Mouse (Mus musculus) CH12.LX (cell line): ENCODE data around the gene Lpin1. TPM values are rescaled to one million over a fixed set of nuclear protein-coding genes. Genes with fewer than 3 reads are reported as not detected.

Experiments
- DNase-seq: peaks from one replicate; pipeline ENCODE4 v3.0.0-alpha.2; 2013; ENCODE audit errors: extremely low read depth
- H3K27ac ChIP-seq: 2 replicates; pipeline ENCODE4 v1.5.1; 2012; ENCODE audit warnings: low read depth, mild to moderate bottlenecking, control low read depth, moderate library complexity; ENCODE audit not compliant: insufficient read depth
- H3K27me3 ChIP-seq: replicated peaks from 2 replicates; pipeline ENCODE3; 2012; ENCODE audit warnings: inconsistent platforms
- H3K36me3 ChIP-seq, 2 experiments: replicated peaks in 1 of 2; 2 replicates each; pipeline versions ENCODE3 to v1.6.1; 2012; ENCODE audit warnings: inconsistent platforms in 1 of 2, low read length in 1 of 2, mild to moderate bottlenecking in 1 of 2, mixed read lengths in 1 of 2, moderate library complexity in 1 of 2; ENCODE audit not compliant: control insufficient read depth in 1 of 2, insufficient read depth in 1 of 2
- H3K4me1 ChIP-seq, 2 experiments: 2 replicates each; pipeline ENCODE4 v1.6.1; 2012; ENCODE audit warnings: inconsistent platforms in 1 of 2, moderate library complexity in 1 of 2; ENCODE audit not compliant: insufficient read depth in 2 of 2, control insufficient read depth in 1 of 2
- H3K4me2 ChIP-seq: 2 replicates; pipeline ENCODE4 v1.6.1; 2012; ENCODE audit warnings: low read depth, mild to moderate bottlenecking, control low read depth; ENCODE audit not compliant: poor library complexity, insufficient read depth, severe bottlenecking
- H3K4me3 ChIP-seq, 3 experiments: fragments of 150-350 bp in 1 of 3; sonication (generic) in 1 of 3; replicated peaks in 1 of 3; 2 replicates each; pipeline versions ENCODE3 to v1.5.1; 2011 to 2012; ENCODE audit warnings: low read depth in 2 of 3, low read length in 2 of 3, mild to moderate bottlenecking in 2 of 3, moderate library complexity in 2 of 3, control low read depth in 1 of 3, improper control_type of control experiment in 1 of 3, inconsistent platforms in 1 of 3, mixed read lengths in 1 of 3; ENCODE audit not compliant: poor library complexity in 1 of 3
- H3K79me2 ChIP-seq: replicated peaks from 2 replicates; pipeline ENCODE4 v1.6.1; 2012; ENCODE audit warnings: mild to moderate bottlenecking, moderate library complexity; ENCODE audit not compliant: control insufficient read depth, poor library complexity, insufficient read depth, severe bottlenecking; ENCODE audit errors: extremely low read depth
- H3K9ac ChIP-seq: 2 replicates; pipeline ENCODE4 v1.6.1; 2012; ENCODE audit warnings: low read depth, mild to moderate bottlenecking, control low read depth, moderate library complexity; ENCODE audit not compliant: insufficient read depth
- H3K9me3 ChIP-seq: replicated peaks from 2 replicates; pipeline ENCODE3; 2012; ENCODE audit warnings: low read length, inconsistent platforms, mixed read lengths
- CTCF ChIP-seq, 2 experiments: IDR thresholded peaks in 1 of 2; conservative IDR thresholded peaks in 1 of 2; 2 replicates each; pipeline ENCODE4 v1.5.1; 2011 to 2012; ENCODE audit warnings: low read depth in 2 of 2, low read length in 2 of 2, improper control_type of control experiment in 1 of 2, inconsistent platforms in 1 of 2, mild to moderate bottlenecking in 1 of 2, moderate library complexity in 1 of 2
- E2F4 ChIP-seq: IDR thresholded peaks from 2 replicates; pipeline ENCODE4 v1.6.1; 2011; ENCODE audit warnings: low read depth, low read length, improper control_type of control experiment; ENCODE audit not compliant: insufficient replicate concordance
- ELF1 ChIP-seq: IDR thresholded peaks from 2 replicates; pipeline ENCODE4 v1.6.1; 2014; ENCODE audit warnings: low read depth, mild to moderate bottlenecking, inconsistent platforms, low read length, improper control_type of control experiment
- ETS1 ChIP-seq: conservative IDR thresholded peaks from 2 replicates; pipeline ENCODE4 v1.6.1; 2012; ENCODE audit warnings: low read depth, mild to moderate bottlenecking, inconsistent platforms, low read length, improper control_type of control experiment, moderate library complexity
- GABPA ChIP-seq: IDR thresholded peaks from 2 replicates; pipeline ENCODE4 v1.6.1; 2012; ENCODE audit warnings: low read depth, low read length, improper control_type of control experiment, inconsistent platforms; ENCODE audit not compliant: insufficient replicate concordance
- HCFC1 ChIP-seq: IDR thresholded peaks from 2 replicates; pipeline ENCODE4 v1.6.1; 2012; ENCODE audit warnings: low read depth, mild to moderate bottlenecking, inconsistent platforms, low read length, improper control_type of control experiment
- JUND ChIP-seq: conservative IDR thresholded peaks from 2 replicates; pipeline ENCODE4 v1.6.1; 2011; ENCODE audit warnings: low read depth, low read length, improper control_type of control experiment
- MAFK ChIP-seq: IDR thresholded peaks from 2 replicates; pipeline ENCODE4 v1.6.1; 2011; ENCODE audit warnings: low read length, improper control_type of control experiment; ENCODE audit not compliant: insufficient replicate concordance
- MYC ChIP-seq: IDR thresholded peaks from 2 replicates; pipeline ENCODE4 v1.6.1; 2011; ENCODE audit warnings: low read depth, mild to moderate bottlenecking, improper control_type of control experiment, low read length
- NRF1 ChIP-seq: IDR thresholded peaks from 2 replicates; pipeline ENCODE4 v1.6.1; 2014; ENCODE audit warnings: low read depth, mild to moderate bottlenecking, inconsistent platforms, low read length, improper control_type of control experiment, moderate library complexity
- PAX5 ChIP-seq: IDR thresholded peaks from 2 replicates; pipeline ENCODE4 v1.6.1; 2012; ENCODE audit warnings: low read length, inconsistent platforms, mixed read lengths
- RCOR1 ChIP-seq: conservative IDR thresholded peaks from 2 replicates; pipeline ENCODE4 v1.6.1; 2012; ENCODE audit warnings: low read depth, mild to moderate bottlenecking, inconsistent platforms, low read length, improper control_type of control experiment
- SMC3 ChIP-seq: IDR thresholded peaks from 2 replicates; pipeline ENCODE4 v1.6.1; 2011; ENCODE audit warnings: low read depth, low read length, improper control_type of control experiment
- TCF12 ChIP-seq: IDR thresholded peaks from 2 replicates; pipeline ENCODE4 v1.6.1; 2014; ENCODE audit warnings: low read depth, mild to moderate bottlenecking, inconsistent platforms, low read length, improper control_type of control experiment
- ZKSCAN1 ChIP-seq: IDR thresholded peaks from 2 replicates; pipeline ENCODE4 v1.6.1; 2012; ENCODE audit warnings: low read depth, inconsistent platforms, low read length, improper control_type of control experiment, borderline replicate concordance
- dilution Hi-C: fragments of 300-500 bp; cut with MboI; formaldehyde crosslinking; loops from 2 replicates; pipeline ENCODE4 v1.14.3; 2020; ENCODE audit warnings: low sequenced_read_pairs; ENCODE audit not compliant: extremely low pct_unique_long_range_greater_than_20kb, extremely low pct_ligation_motif_present
- in situ Hi-C: fragments of 300-500 bp; cut with MboI; formaldehyde crosslinking; loops from 3 replicates; pipeline ENCODE4 v1.14.3; 2019; ENCODE audit warnings: low sequenced_read_pairs, low pct_ligation_motif_present, low pct_unique_long_range_greater_than_20kb, mixed read lengths
- polyA plus RNA-seq: library from polyadenylated mRNA; unstranded; fragments of >175 nt; gene quantifications from 2 replicates; pipeline ENCODE4 v1.2.1, GENCODE M21; 2012; ENCODE audit warnings: low read depth; ENCODE audit not compliant: insufficient read length
- total RNA-seq, 2 experiments: library from RNA; depleted of rRNA; stranded (reverse); fragments of 300-350 nt in 1 of 2; fragments of >200 nt in 1 of 2; gene quantifications; 2 replicates each; pipeline ENCODE4 v1.2.3; 2012 to 2014

The Lpin1 gene
- total and polyA plus RNA-seq, 3 experiments = 6.1 to 7.5 (median 6.7) TPM

GRCm38 (mm10) chr12:16577665-16578233, 33.0 kb downstream of the Lpin1 start:
- H3K27me3 ChIP-seq = no peaks in the 10 kb centered on the region
- H3K9ac ChIP-seq = no peak overlapping the region
- no peak for DNase-seq
- in situ Hi-C loops (no loop called here), dilution Hi-C loops (no loop called here)
- TF ChIP-seq MYC = no peak
- TF ChIP-seq ETS1 = no peak
- TF ChIP-seq CTCF (conservative IDR thresholded peaks at IDR 0.05 in 1 of 2, IDR thresholded peaks at IDR 0.05 in 1 of 2; ENCODE audit: low read depth in 2 of 2, low read length in 2 of 2) = no peak
- no peak for TF ChIP-seq ELF1
- no peak for TF ChIP-seq TCF12
- TF ChIP-seq E2F4 = no peak
- no peak for TF ChIP-seq NRF1
- TF ChIP-seq GABPA = no peak
- TF ChIP-seq HCFC1 = no peak
- TF ChIP-seq RCOR1 = no peak
- no peak for TF ChIP-seq JUND
- no peak for TF ChIP-seq PAX5
- TF ChIP-seq SMC3 = no peak
- no peak overlapping the region for H3K4me2 ChIP-seq
- no peak overlapping the region for H3K4me3 ChIP-seq
- peaks cover 0 to 11% of the 10 kb centered on the region in 2 experiments; a peak in 2 of 4 replicates for H3K4me1 ChIP-seq
- no peaks in the 10 kb centered on the region for H3K79me2 ChIP-seq
- peaks cover 44 to 96% of the 10 kb centered on the region in 2 experiments for H3K36me3 ChIP-seq
- H3K9me3 ChIP-seq = no peaks in the 10 kb centered on the region
- no peak overlapping the region for H3K27ac ChIP-seq

GRCm38 (mm10) chr12:16571278-16571677, 39.5 kb downstream of the Lpin1 start:
- Histone ChIP-seq H3K4me1 (0 out of 4 replicates have a peak, but pooled peaks cover 0 to 2% of the 10 kb centered on the region in 2 experiments), H3K79me2 (no peaks in the 10 kb centered on the region), H3K4me3 (no peak overlapping the region), H3K9me3 (peaks cover 3% of the 10 kb centered on the region), H3K36me3 (peaks cover 33 to 85% of the 10 kb centered on the region in 2 experiments), H3K4me2 (no peak overlapping the region), H3K9ac (no peak overlapping the region), H3K27me3 (no peaks in the 10 kb centered on the region), H3K27ac (no peak overlapping the region)
- in situ Hi-C loops = no loop called here
- dilution Hi-C loops = no loop called here
- TF ChIP-seq ZKSCAN1 (no peak), MAFK (no peak)
- no peak for DNase-seq
